Mouse (Mus musculus) kidney, postnatal 36 days (tissue): ENCODE measurements at regions not wholly inside any gene's neighbourhood (a gene's known extent, or its start where the extent isn't known, plus 50 kb on each side); places are given as distances from the start of the nearest gene placed in this dataset.

Experiments
- DNase-seq, 2 experiments: peaks; one replicate each; pipeline ENCODE4 v3.0.0; 2021 to 2022; ENCODE audit warnings: mixed read lengths in 2 of 2

DNA sequence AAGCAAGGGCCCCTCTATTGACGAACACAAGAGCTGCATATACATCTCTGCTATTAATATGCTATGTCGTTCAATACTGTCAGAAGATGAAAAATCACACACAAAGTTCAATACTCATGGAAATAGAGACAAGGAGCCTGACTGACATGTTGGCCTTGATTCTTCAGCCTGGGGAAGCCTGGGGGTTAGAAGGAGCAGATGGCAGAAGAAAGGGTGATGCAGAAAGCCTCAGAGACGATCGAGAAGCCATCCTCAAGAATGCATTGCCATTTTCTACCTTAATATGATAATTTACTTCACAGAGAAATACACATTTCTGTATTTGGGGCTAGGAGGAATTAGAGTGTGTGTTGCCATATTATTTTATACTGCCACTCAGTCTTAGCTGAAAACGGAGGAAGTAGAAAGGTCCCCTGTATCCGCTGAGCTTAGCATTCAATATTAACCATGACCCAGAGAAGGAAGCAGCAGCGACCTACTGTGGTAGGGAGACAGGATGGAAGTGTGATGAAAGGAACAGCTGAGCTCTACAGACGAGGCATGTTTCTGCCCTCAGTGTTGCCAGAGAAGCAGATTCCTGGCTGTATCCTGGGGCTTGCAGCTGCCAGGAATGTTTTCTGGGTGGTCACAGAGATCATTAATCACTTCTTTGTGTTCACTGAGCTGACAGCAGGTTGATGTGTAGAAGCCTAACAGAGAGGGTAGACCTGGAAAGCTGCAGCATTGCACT is 105.2 kb downstream of the Lrig3 start:
- DNase-seq = no peak

DNA sequence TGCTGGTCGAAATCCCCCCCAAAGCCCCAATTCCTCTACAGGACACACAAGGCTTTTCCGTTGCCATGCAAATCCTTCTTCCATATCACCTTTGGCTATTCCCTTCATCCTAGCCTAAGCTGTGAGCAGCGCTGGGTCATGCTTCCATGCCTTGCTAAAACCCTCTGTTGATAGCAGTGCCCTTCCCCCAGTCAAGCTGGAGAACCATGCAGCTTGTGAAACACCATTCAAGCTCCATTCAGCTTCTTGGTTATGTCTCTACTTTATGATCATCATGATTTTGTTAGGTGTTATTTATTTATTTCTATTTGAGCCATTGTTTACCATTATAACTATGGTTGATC is 105.7 kb downstream of the Lrig3 start:
- no peak for DNase-seq

GRCm38 (mm10) chr10:126077313-126077966 is 111.5 kb downstream of the Lrig3 start:
- no peak for DNase-seq

DNA sequence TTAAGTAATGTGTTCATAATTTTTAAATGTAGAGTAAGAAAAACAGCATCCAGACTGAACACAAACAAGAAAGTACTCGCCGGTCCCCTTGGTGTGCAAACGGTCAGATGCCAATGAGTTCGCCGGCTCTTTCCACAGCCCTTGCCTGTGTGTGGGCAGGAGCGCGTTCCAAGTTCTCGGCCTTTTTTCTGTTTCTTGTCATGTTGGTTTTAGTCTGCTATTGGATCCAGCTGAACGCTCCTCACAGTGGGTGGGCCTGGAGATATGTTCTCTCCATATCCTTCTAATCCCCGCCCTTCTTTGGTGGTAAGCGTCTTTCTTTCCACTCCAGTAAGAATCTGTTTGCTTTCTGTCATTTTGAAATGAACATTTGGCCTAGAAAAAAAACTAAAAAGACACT is 116.6 kb downstream of the Lrig3 start:
- no peak for DNase-seq

- DNase-seq = peak in 1 of 2 experiments; percentile 13
Observed at GRCm38 (mm10) chr10:126086684-126087083, 120.7 kb downstream of the Lrig3 start.

- no peak for DNase-seq
Observed at GRCm38 (mm10) chr10:126094238-126094880, 128.4 kb downstream of the Lrig3 start.

DNA sequence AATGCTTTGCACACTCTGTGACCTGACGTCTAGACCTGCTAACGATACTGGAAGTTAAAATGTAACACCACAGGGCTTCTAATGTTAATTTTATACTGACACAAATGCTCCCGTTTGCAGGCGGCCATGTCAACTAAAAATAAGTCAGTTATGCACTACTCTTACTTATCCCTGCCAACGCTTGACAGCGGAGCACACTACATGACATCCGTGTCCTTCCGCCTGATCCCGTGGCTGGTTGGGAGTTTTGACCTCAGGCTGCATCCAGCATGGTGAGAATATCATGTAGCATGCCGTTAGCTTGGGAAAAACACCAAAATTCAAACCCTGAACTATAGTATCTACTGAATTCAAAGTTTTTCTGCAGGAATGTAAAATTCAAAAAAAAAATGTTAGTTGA is 131.9 kb downstream of the Lrig3 start:
- peak in 1 of 2 experiments; percentile 4 for DNase-seq

- DNase-seq = no peak
Observed at GRCm38 (mm10) chr10:126102876-126103275, 136.9 kb downstream of the Lrig3 start.

DNA sequence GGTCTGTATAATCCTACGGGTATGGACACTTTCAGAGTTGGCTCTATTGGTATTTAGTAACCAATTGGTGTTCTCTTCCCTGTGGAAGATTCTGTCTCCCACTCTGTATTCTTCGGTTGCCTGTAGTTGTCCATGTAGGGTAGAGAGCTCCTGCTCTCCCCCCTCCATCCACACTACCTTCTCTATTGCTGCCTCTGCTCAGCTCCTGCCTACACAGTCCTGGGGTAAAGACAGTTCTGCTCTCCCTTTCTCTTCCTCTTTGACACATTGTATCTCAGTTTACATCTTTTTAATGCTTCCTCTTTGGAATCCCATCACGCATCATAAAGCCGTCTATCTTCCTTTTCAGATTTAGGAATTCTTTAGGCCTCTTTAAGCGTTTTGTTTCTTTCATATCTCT is 147.1 kb downstream of the Lrig3 start:
- DNase-seq = no peak

DNA sequence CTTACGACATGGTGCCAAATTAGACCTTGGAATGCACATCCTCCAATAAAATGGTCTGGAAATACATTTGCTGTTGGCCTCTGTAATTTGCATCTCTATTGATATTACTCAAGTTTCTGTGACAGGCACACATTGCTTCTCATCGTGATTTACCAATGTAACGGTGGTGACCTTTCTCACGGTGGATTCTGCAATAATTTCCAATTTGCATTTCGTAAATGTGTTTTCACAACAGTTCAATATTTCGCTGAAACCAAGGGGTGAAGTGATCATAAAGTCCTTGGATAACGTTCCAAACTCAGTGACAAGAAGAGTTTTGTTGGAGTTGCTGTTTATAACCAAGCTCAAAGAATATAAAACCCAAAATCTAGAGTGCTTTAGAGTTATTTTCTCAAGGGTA is 149.4 kb downstream of the Lrig3 start:
- no peak for DNase-seq

DNA sequence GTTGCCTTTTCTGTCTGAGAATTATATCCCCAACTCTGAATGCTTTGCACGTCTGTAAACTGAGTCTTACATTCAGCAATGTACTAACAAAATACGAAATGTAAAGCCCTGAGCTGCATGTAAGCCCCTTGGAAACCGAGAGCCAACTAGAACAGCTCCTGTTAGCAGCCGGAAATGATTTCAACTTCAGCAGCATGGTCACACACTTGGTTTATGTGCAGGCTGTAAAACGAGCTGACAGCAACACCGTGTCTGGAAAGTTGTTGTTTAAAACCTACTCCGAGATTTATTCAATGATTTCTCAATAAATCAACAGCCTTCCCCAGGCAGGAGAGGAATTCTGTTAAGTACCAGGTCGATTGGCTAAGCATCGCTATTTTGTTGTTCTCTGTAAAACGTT is 155.7 kb downstream of the Lrig3 start:
- no peak for DNase-seq

DNA sequence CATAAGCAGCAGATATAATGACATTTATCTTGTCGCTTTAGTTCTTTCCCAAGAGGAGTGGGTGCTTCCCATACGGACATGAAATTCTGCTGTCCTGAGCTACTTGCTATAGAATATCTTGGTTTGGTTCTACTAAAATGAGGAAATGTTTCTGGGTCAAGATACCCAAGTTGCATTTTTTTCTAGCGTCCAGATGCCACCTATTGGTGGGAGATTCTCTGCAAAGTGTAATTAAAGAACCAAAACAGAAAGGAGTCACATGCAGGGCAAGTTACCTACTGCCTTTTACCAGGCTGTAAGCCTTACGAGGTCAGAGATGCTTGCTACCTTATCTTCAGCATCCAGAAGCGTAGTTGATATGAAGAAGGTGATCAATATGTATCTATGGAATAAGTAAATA is 156.5 kb downstream of the Lrig3 start:
- DNase-seq = no peak

- DNase-seq = no peak
Observed at GRCm38 (mm10) chr10:126133188-126133587, 167.2 kb downstream of the Lrig3 start.

DNA sequence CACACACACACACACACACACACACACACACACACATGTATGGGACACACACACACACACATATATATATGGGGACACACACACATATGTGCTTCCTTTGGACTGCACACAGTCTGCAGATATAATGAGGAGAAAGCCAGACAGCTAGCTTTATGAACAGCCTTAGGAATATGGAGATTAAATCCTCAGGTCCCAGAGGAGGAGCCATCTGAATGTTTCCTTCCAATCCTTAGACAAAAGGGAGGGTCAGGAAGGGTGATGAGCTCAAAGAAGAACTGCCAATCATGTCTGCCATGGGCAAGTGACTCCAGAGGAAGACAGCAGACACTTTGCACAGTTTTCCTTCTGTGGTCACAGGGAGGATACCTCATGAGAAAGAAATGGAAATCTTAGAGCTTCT is 168.0 kb downstream of the Lrig3 start:
- DNase-seq = no peak

DNA sequence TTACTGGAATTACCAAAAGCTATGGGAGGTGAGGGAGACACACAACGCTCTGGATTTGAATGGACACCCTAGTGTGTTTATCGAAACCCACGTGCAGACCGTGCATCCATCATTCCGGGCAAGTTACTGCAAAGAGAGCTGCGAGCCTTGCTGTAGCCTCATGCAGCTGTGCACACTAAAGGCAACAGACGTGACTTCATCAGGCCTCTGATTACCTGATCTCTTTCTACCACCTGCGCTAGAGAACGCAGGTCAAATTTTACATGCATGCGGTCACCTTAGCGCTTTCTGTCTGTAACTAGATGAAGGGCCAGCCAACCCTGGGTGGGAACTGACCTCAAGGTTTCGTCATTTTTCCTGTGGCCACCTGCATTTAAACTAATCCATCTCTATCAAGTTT is 172.6 kb downstream of the Lrig3 start:
- DNase-seq = no peak

DNA sequence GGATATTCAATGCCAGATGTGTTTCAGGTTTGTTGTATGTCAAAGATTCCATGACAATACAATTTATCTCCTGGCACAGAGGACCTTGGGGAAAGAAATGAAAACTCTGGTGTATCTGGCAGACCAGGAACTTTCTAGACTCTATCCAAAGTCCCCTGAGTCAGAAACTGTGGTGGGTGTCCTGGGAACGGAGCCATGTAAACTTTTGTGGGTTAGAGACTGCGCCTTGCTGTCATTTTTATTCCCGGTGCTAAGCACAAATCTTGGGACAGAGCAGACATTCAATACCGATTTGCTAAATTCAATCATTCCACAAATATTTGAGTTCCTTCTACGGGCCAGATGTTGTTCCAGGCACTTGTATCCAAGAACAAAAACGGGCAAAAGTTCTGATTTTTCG is 175.6 kb downstream of the Lrig3 start:
- DNase-seq = no peak

GRCm38 (mm10) chr10:126143833-126144232 is 177.9 kb downstream of the Lrig3 start:
- DNase-seq = peak; percentile 19 to 43

GRCm38 (mm10) chr10:126144609-126145202 is 178.7 kb downstream of the Lrig3 start:
- no peak for DNase-seq

DNA sequence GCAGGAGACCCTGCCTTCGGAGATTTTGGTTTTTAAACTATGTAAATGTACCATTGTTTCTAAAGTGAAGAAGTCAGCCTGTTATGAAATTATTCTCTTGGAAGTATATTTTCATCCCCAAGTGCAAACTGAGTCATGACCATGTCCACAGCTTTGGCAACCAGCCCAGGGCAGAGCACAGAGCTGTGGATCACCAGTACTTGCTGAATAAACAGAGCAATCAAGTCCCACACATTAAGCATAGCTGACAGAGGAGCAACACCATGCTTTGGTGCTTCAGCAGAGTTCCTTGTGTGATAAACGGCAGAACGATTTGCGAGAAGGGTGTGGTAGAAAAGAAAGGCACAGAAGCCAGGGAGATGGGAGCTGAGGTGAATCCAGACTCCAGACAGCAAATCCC is 191.3 kb downstream of the Lrig3 start:
- DNase-seq = peak in 1 of 2 experiments; percentile 6

GRCm38 (mm10) chr10:126165215-126165614 is 199.2 kb downstream of the Lrig3 start:
- DNase-seq = no peak

- no peak for DNase-seq
Observed at GRCm38 (mm10) chr10:126169095-126169873, 203.3 kb downstream of the Lrig3 start.

DNA sequence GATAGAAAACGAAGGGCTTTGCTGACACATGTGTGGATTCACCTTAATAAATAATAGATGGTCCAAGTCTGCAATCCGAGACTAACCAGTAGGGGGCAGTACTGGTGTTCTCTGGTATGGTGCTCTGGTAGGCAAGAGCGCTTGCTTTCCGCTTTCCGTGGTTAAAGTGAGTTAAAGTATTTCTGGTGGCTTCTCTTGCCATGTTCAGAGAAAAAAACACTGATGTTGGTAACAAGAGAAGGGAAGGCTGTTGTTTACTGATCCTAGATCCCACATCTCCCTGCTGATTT is 203.9 kb downstream of the Lrig3 start:
- DNase-seq = peak; percentile 15 to 54

DNA sequence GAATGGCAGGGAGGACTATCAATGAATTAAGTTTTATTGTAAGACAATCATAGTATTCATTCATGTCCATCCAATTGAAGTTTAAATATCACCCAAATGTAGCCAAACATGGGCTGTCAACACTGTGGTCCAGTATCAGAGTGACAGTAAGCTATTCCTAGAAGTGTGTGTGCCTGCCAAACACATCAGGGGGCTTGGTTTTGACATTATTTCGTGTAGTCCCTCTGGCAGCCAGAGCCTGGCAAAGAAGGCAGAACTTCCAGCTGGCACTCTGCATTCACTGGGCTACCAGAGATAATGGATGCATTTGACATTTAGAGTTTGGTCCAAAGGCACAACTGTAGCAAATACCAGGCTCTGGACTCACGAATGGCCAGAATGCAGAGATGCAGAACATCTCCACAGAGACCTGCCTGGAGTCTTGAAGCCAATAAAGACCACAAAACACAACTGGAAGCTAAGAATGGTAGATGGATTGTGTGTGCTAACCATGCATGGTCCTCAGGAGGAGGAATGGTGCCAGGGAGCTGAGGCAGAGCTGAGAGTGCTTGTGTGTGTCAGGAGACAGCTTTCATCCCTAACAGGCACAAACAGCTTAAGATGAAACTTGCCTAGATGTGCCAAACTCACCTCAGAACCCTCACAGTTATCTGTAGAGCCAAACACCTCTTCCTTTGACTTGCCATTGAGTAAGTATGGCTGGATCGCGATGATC is 210.9 kb downstream of the Lrig3 start:
- no peak for DNase-seq
